Mouse (Mus musculus) kidney, adult 2 months (tissue): ENCODE data around the gene Slc25a5.

Experiments used
- CTCF ChIP-seq: fragments of 200-500 bp; conservative IDR thresholded peaks from 2 replicates; pipeline ENCODE4 v1.5.1; 2011; ENCODE audit warnings: low read depth, mild to moderate bottlenecking, control low read depth, low read length, moderate library complexity, mixed read lengths; ENCODE audit not compliant: insufficient read depth, insufficient read length
- POLR2A ChIP-seq: fragments of 200-500 bp; IDR thresholded peaks from one replicate; pipeline ENCODE4 v1.6.1; 2011; ENCODE audit warnings: low read depth, low read length, control low read depth

DNA sequence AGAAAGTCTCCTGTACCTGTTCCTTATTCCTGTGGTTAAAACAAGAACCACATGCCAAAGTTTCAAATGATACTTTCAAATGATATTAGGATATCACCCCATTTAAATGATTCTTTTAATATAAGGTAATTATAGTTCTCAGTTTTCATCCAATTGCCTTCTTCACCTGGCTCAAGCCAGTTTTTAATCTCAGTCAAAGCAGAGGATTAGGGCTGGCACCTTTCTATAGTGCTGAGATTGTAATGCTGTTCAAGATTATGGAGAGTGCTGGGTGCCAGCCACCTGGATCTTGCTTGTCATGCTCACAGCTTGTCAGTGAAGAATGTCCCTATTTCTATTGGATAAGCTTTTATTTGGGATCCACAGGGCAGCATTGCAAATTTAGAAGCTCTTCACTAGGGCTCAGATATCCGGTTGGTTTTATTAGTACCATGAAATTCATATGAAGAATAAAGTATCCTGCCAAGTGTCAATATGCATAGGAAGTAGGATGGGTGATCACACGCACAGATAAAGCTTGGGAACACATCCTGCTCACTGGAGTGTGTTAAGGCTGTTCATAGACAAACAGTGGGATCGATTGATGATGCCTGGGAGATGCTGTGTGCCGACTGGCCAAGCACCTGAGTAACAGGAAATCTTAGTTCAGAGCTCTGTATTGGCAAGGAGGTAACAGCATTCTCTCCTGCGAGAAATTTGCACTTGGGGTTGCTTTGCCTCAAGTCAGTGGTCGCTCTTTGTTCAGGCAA lies 3.9 kb downstream of the Slc25a5 start:
- no peak for TF ChIP-seq CTCF
- TF ChIP-seq POLR2A, result no peak
